Mouse (Mus musculus) ES-E14 (cell line): ENCODE measurements around the gene Piezo1.

Source experiments
- ZC3H11A ChIP-seq: IDR thresholded peaks from 2 replicates; pipeline ENCODE4 v1.6.1; 2012; ENCODE audit warnings: low read depth, mild to moderate bottlenecking, inconsistent platforms, low read length, borderline replicate concordance
- ZNF384 ChIP-seq: IDR thresholded peaks from 2 replicates; pipeline ENCODE4 v1.6.1; 2012; ENCODE audit warnings: low read depth, low read length, inconsistent platforms

- TF ChIP-seq ZNF384 (no peak), ZC3H11A (no peak)
Observed at GRCm38 (mm10) chr8:122488387-122488786, 62.7 kb downstream of the Piezo1 start.
